Mouse (Mus musculus) liver, embryonic 16.5 days (tissue): ENCODE measurements around the gene Scaf8. TPM values are rescaled to one million over a fixed set of nuclear protein-coding genes. Genes with fewer than 3 reads are reported as not detected.

Source experiments
- ATAC-seq: fragments of 200-750 bp; cut with Nextera tagmentation; 2 replicates; pipeline ENCODE4 v1.8.0; 2017; ENCODE audit warnings: low read depth, mild to moderate bottlenecking, moderate number of reproducible peaks, moderate library complexity
- H3K27ac ChIP-seq: fragments of 300-500 bp; sonication (generic); 2 replicates; pipeline ENCODE4 v1.5.1; 2014; ENCODE audit warnings: mild to moderate bottlenecking, low read length
- H3K27me3 ChIP-seq: fragments of 300-500 bp; sonication (generic); 2 replicates; pipeline ENCODE4 v1.6.1; 2014; ENCODE audit warnings: low read depth, low read length, mixed read lengths; ENCODE audit not compliant: control insufficient read depth, insufficient read depth
- H3K36me3 ChIP-seq: fragments of 300-500 bp; sonication (generic); 2 replicates; pipeline ENCODE4 v1.6.1; 2014; ENCODE audit warnings: mild to moderate bottlenecking; ENCODE audit not compliant: control insufficient read depth, insufficient read depth
- H3K4me1 ChIP-seq: fragments of 300-500 bp; sonication (generic); 2 replicates; pipeline ENCODE4 v1.6.1; 2014; ENCODE audit warnings: low read depth, low read length, mixed read lengths; ENCODE audit not compliant: control insufficient read depth
- H3K4me2 ChIP-seq: fragments of 300-500 bp; sonication (generic); 2 replicates; pipeline ENCODE4 v1.6.1; 2014; ENCODE audit warnings: low read depth, low read length, mixed read lengths
- H3K4me3 ChIP-seq: fragments of 300-500 bp; sonication (generic); 2 replicates; pipeline ENCODE4 v1.5.1; 2014; ENCODE audit warnings: low read depth, mild to moderate bottlenecking, low read length
- H3K9ac ChIP-seq: fragments of 300-500 bp; sonication (generic); 2 replicates; pipeline ENCODE4 v1.6.1; 2014; ENCODE audit warnings: low read depth, low read length
- H3K9me3 ChIP-seq: fragments of 300-500 bp; sonication (generic); replicated peaks from 2 replicates; pipeline ENCODE4 v1.6.1; 2016; ENCODE audit warnings: low read length; ENCODE audit not compliant: control insufficient read depth
- WGBS: fragments of 180-500 bp; shearing (Covaris S2); extraction: QIAGEN DNeasy Blood & Tissue Kit; methylation state at CpG from one replicate; pipeline ENCODE4 v1.1.7; 2014; ENCODE audit not compliant: insufficient replicate concordance; 5-methylcytosine and 5-hydroxymethylcytosine counted together
- polyA plus RNA-seq: library from polyadenylated mRNA; unstranded; fragments of >200 nt; fragmentation: Nextera tagmentation; extraction: Ambion mirVana; gene quantifications from 2 replicates; pipeline ENCODE4 v1.2.1, GENCODE M21; 2015

Gene Scaf8
- polyA plus RNA-seq, 1 experiment from 2014 or later, result 7.2 TPM

- no peaks in the 10 kb centered on the region for H3K9me3 ChIP-seq
- no peak overlapping the region for H3K9ac ChIP-seq
- H3K27me3 ChIP-seq, result no peaks in the 10 kb centered on the region
- peaks cover 3% of the 10 kb centered on the region for H3K4me1 ChIP-seq
- no peaks in the 10 kb centered on the region for H3K36me3 ChIP-seq
- H3K27ac ChIP-seq, result no peak overlapping the region
- 18% methylated on average over 3 of the region's 3 CpGs for WGBS
- no peak overlapping the region for H3K4me3 ChIP-seq
- no peak for ATAC-seq
- no peak overlapping the region for H3K4me2 ChIP-seq
Measured at GRCm38 (mm10) chr17:3223721-3224120, 108.9 kb downstream of the Scaf8 start.

GRCm38 (mm10) chr17:3224383-3225106, 109.8 kb downstream of the Scaf8 start:
- H3K4me2 ChIP-seq, result no peak overlapping the region
- WGBS, result 39% methylated on average over 4 of the region's 4 CpGs
- no peak overlapping the region for H3K9ac ChIP-seq
- H3K4me3 ChIP-seq, result no peak overlapping the region
- H3K4me1 ChIP-seq, result peaks cover 3% of the 10 kb centered on the region
- H3K9me3 ChIP-seq, result no peaks in the 10 kb centered on the region
- no peaks in the 10 kb centered on the region for H3K36me3 ChIP-seq
- no peak overlapping the region for H3K27ac ChIP-seq
- peak; percentile 73 for ATAC-seq
- H3K27me3 ChIP-seq, result no peaks in the 10 kb centered on the region

- peak; percentile 85 for ATAC-seq
- Histone ChIP-seq H3K4me1 (peaks cover 3% of the 10 kb centered on the region; the same call in 1 of the 2 replicates), H3K9ac (no peak overlapping the region), H3K9me3 (no peaks in the 10 kb centered on the region), H3K36me3 (no peaks in the 10 kb centered on the region), H3K4me3 (no peak overlapping the region), H3K4me2 (no peak overlapping the region; the same call in 1 of the 2 replicates), H3K27ac (no peak overlapping the region), H3K27me3 (no peaks in the 10 kb centered on the region)
- 51% methylated on average over 17 of the region's 17 CpGs for WGBS
Measured at GRCm38 (mm10) chr17:3230231-3231000, 115.6 kb downstream of the Scaf8 start.

- Histone ChIP-seq H3K27ac (no peak overlapping the region), H3K4me2 (no peak overlapping the region), H3K36me3 (no peaks in the 10 kb centered on the region), H3K4me1 (peaks cover 3% of the 10 kb centered on the region; the same call in 1 of the 2 replicates), H3K9ac (no peak overlapping the region), H3K27me3 (no peaks in the 10 kb centered on the region), H3K4me3 (no peak overlapping the region), H3K9me3 (no peaks in the 10 kb centered on the region)
- WGBS, result 70% methylated on average over 5 of the region's 5 CpGs
- ATAC-seq, result no peak
Measured at GRCm38 (mm10) chr17:3232626-3233025, 117.9 kb downstream of the Scaf8 start.

GRCm38 (mm10) chr17:3243672-3244071, 128.9 kb downstream of the Scaf8 start:
- no peak for ATAC-seq
- 81% methylated on average over 3 of the region's 3 CpGs for WGBS
- H3K4me2 ChIP-seq, result no peak overlapping the region

GRCm38 (mm10) chr17:3244881-3245739, 130.3 kb downstream of the Scaf8 start:
- ATAC-seq, result peak; percentile 63
- no peak overlapping the region for H3K4me2 ChIP-seq
- 66% methylated on average over 8 of the region's 8 CpGs for WGBS
- H3K36me3 ChIP-seq, result no peaks in the 10 kb centered on the region
- H3K27ac ChIP-seq, result peak overlapping the region; percentile 21; the same call in 1 of the 2 replicates
- H3K4me3 ChIP-seq, result no peak overlapping the region
- no peaks in the 10 kb centered on the region for H3K9me3 ChIP-seq
- no peak overlapping the region for H3K9ac ChIP-seq
- H3K27me3 ChIP-seq, result no peaks in the 10 kb centered on the region
- peaks cover 11% of the 10 kb centered on the region for H3K4me1 ChIP-seq

More at GRCm38 (mm10) chr17:3243672-3244071, 128.9 kb downstream of the Scaf8 start:
- no peak overlapping the region for H3K9ac ChIP-seq
- no peaks in the 10 kb centered on the region for H3K27me3 ChIP-seq
- no peak overlapping the region for H3K27ac ChIP-seq
- no peak overlapping the region for H3K4me3 ChIP-seq
- no peaks in the 10 kb centered on the region for H3K36me3 ChIP-seq
- H3K9me3 ChIP-seq, result no peaks in the 10 kb centered on the region
- peaks cover 11% of the 10 kb centered on the region for H3K4me1 ChIP-seq

- ATAC-seq, result 0 out of 2 replicates have a peak, but pooled peaks have one; percentile 32
- Histone ChIP-seq H3K9me3 (no peaks in the 10 kb centered on the region), H3K27me3 (no peaks in the 10 kb centered on the region), H3K36me3 (no peaks in the 10 kb centered on the region), H3K27ac (no peak overlapping the region), H3K4me3 (no peak overlapping the region), H3K4me2 (no peak overlapping the region), H3K9ac (no peak overlapping the region), H3K4me1 (peaks cover 11% of the 10 kb centered on the region)
- WGBS, result 51% methylated on average over 7 of the region's 7 CpGs
Measured at GRCm38 (mm10) chr17:3246665-3247370, 132.0 kb downstream of the Scaf8 start.
